Mouse (Mus musculus): ENCODE data around the gene Alox5. TPM values are rescaled to one million over a fixed set of nuclear protein-coding genes. Genes with fewer than 3 reads are reported as not detected.

The Alox5 gene
- polyA plus RNA-seq, 1 experiment from 2014 or later = 9.0 TPM

GRCm38 (mm10) chr6:116415126-116415676, 45.8 kb downstream of the Alox5 start:
- DNase-seq (ENCODE audit: low spot score) = no peak
- Histone ChIP-seq H3K4me2 (no peak overlapping the region), H3K27me3 (replicated peaks; ENCODE audit: control insufficient read depth, insufficient read depth, low read length) (no peaks in the 10 kb centered on the region), H3K27ac (ENCODE audit: low read depth, low read length) (no peak overlapping the region), H3K36me3 (ENCODE audit: control insufficient read depth, insufficient read depth, low read length) (no peaks in the 10 kb centered on the region), H3K4me3 (ENCODE audit: low read depth, low read length) (no peak overlapping the region), H3K9me3 (ENCODE audit: control insufficient read depth, low read length) (no peaks in the 10 kb centered on the region), H3K4me1 (replicated peaks; ENCODE audit: control insufficient read depth, insufficient read depth, low read length) (peaks cover 3% of the 10 kb centered on the region; the same call in 1 of the 2 replicates), H3K9ac (ENCODE audit: low read depth, low read length) (no peak overlapping the region)
- 88% methylated on average over 12 of the region's 12 CpGs for WGBS
- ATAC-seq (replicated peaks; ENCODE audit: low FRiP score) = no peak

GRCm38 (mm10) chr6:116412546-116413325, 48.2 kb downstream of the Alox5 start:
- no peak overlapping the region for H3K9ac ChIP-seq (ENCODE audit: low read depth, low read length)
- no peak overlapping the region for H3K4me2 ChIP-seq
- ATAC-seq (replicated peaks; ENCODE audit: low FRiP score) = 0 out of 2 replicates have a peak, but pooled peaks have one; percentile 9
- H3K27me3 ChIP-seq (replicated peaks; ENCODE audit: control insufficient read depth, insufficient read depth, low read length) = no peaks in the 10 kb centered on the region
- WGBS = 92% methylated on average over 14 of the region's 14 CpGs
- no peak for DNase-seq (ENCODE audit: low spot score)
- H3K9me3 ChIP-seq (ENCODE audit: control insufficient read depth, low read length) = no peaks in the 10 kb centered on the region
- H3K4me1 ChIP-seq (replicated peaks; ENCODE audit: control insufficient read depth, insufficient read depth, low read length) = peaks cover 3% of the 10 kb centered on the region; the same call in 1 of the 2 replicates
- H3K4me3 ChIP-seq (ENCODE audit: low read depth, low read length) = no peak overlapping the region
- H3K27ac ChIP-seq (ENCODE audit: low read depth, low read length) = no peak overlapping the region
- no peaks in the 10 kb centered on the region for H3K36me3 ChIP-seq (ENCODE audit: control insufficient read depth, insufficient read depth, low read length)

GRCm38 (mm10) chr6:116411716-116412115, 49.3 kb downstream of the Alox5 start:
- no peaks in the 10 kb centered on the region for H3K36me3 ChIP-seq (ENCODE audit: control insufficient read depth, insufficient read depth, low read length)
- ATAC-seq (replicated peaks; ENCODE audit: low FRiP score) (no peak), DNase-seq (ENCODE audit: low spot score) (no peak)
- WGBS = 86% methylated on average over 3 of the region's 3 CpGs
- H3K9me3 ChIP-seq (ENCODE audit: control insufficient read depth, low read length) = no peaks in the 10 kb centered on the region
- H3K4me3 ChIP-seq (ENCODE audit: low read depth, low read length) = no peak overlapping the region
- no peak overlapping the region for H3K4me2 ChIP-seq
- no peaks in the 10 kb centered on the region for H3K27me3 ChIP-seq (replicated peaks; ENCODE audit: control insufficient read depth, insufficient read depth, low read length)
- no peak overlapping the region for H3K27ac ChIP-seq (ENCODE audit: low read depth, low read length)
- H3K9ac ChIP-seq (ENCODE audit: low read depth, low read length) = no peak overlapping the region
- peaks cover 3% of the 10 kb centered on the region; the same call in 1 of the 2 replicates for H3K4me1 ChIP-seq (replicated peaks; ENCODE audit: control insufficient read depth, insufficient read depth, low read length)

GRCm38 (mm10) chr6:116410436-116410835, 50.5 kb downstream of the Alox5 start:
- Histone ChIP-seq H3K27ac (ENCODE audit: low read depth, low read length) (no peak overlapping the region), H3K36me3 (ENCODE audit: control insufficient read depth, insufficient read depth, low read length) (peaks cover 3% of the 10 kb centered on the region; the same call in 1 of the 2 replicates), H3K9me3 (ENCODE audit: control insufficient read depth, low read length) (no peaks in the 10 kb centered on the region), H3K4me1 (replicated peaks; ENCODE audit: control insufficient read depth, insufficient read depth, low read length) (peaks cover 3% of the 10 kb centered on the region; the same call in 1 of the 2 replicates), H3K9ac (ENCODE audit: low read depth, low read length) (no peak overlapping the region), H3K4me3 (ENCODE audit: low read depth, low read length) (no peak overlapping the region), H3K27me3 (replicated peaks; ENCODE audit: control insufficient read depth, insufficient read depth, low read length) (no peaks in the 10 kb centered on the region), H3K4me2 (no peak overlapping the region)
- DNase-seq (ENCODE audit: low spot score) = no peak
- ATAC-seq (replicated peaks; ENCODE audit: low FRiP score) = no peak
- WGBS = 94% methylated on average over 10 of the region's 10 CpGs

- H3K9ac ChIP-seq (ENCODE audit: low read depth, low read length) = no peak overlapping the region
- H3K4me2 ChIP-seq = no peak overlapping the region
- no peaks in the 10 kb centered on the region for H3K27me3 ChIP-seq (replicated peaks; ENCODE audit: control insufficient read depth, insufficient read depth, low read length)
- H3K4me1 ChIP-seq (replicated peaks; ENCODE audit: control insufficient read depth, insufficient read depth, low read length) = no peaks in the 10 kb centered on the region
- WGBS = 69% methylated on average over 6 of the region's 6 CpGs
- H3K9me3 ChIP-seq (ENCODE audit: control insufficient read depth, low read length) = no peaks in the 10 kb centered on the region
- peaks cover 3% of the 10 kb centered on the region; the same call in 1 of the 2 replicates for H3K36me3 ChIP-seq (ENCODE audit: control insufficient read depth, insufficient read depth, low read length)
- H3K4me3 ChIP-seq (ENCODE audit: low read depth, low read length) = no peak overlapping the region
- 0 out of 2 replicates have a peak, but pooled peaks have one; percentile 12 for ATAC-seq (replicated peaks; ENCODE audit: low FRiP score)
- DNase-seq (ENCODE audit: low spot score) = no peak
- H3K27ac ChIP-seq (ENCODE audit: low read depth, low read length) = no peak overlapping the region
Measured at GRCm38 (mm10) chr6:116407956-116408657, 52.9 kb downstream of the Alox5 start.

GRCm38 (mm10) chr6:116407216-116407615, 53.8 kb downstream of the Alox5 start:
- Histone ChIP-seq H3K4me3 (ENCODE audit: low read depth, low read length) (no peak overlapping the region), H3K9me3 (ENCODE audit: control insufficient read depth, low read length) (no peaks in the 10 kb centered on the region), H3K27me3 (replicated peaks; ENCODE audit: control insufficient read depth, insufficient read depth, low read length) (no peaks in the 10 kb centered on the region), H3K9ac (ENCODE audit: low read depth, low read length) (no peak overlapping the region), H3K36me3 (ENCODE audit: control insufficient read depth, insufficient read depth, low read length) (peaks cover 3% of the 10 kb centered on the region; the same call in 1 of the 2 replicates), H3K4me1 (replicated peaks; ENCODE audit: control insufficient read depth, insufficient read depth, low read length) (no peaks in the 10 kb centered on the region), H3K27ac (ENCODE audit: low read depth, low read length) (no peak overlapping the region), H3K4me2 (no peak overlapping the region)
- DNase-seq (ENCODE audit: low spot score) (no peak), ATAC-seq (replicated peaks; ENCODE audit: low FRiP score) (no peak)
- WGBS = 91% methylated on average over 4 of the region's 4 CpGs

GRCm38 (mm10) chr6:116406680-116407079, 54.3 kb downstream of the Alox5 start:
- no peak for DNase-seq (ENCODE audit: low spot score)
- WGBS = 77% methylated on average over 5 of the region's 5 CpGs
- Histone ChIP-seq H3K36me3 (ENCODE audit: control insufficient read depth, insufficient read depth, low read length) (peaks cover 6% of the 10 kb centered on the region; the same call in 1 of the 2 replicates), H3K4me1 (replicated peaks; ENCODE audit: control insufficient read depth, insufficient read depth, low read length) (no peaks in the 10 kb centered on the region), H3K9me3 (ENCODE audit: control insufficient read depth, low read length) (no peaks in the 10 kb centered on the region), H3K27ac (ENCODE audit: low read depth, low read length) (no peak overlapping the region), H3K9ac (ENCODE audit: low read depth, low read length) (no peak overlapping the region), H3K4me2 (no peak overlapping the region), H3K4me3 (ENCODE audit: low read depth, low read length) (no peak overlapping the region), H3K27me3 (replicated peaks; ENCODE audit: control insufficient read depth, insufficient read depth, low read length) (no peaks in the 10 kb centered on the region)
- no peak for ATAC-seq (replicated peaks; ENCODE audit: low FRiP score)

- DNase-seq (ENCODE audit: low spot score) (no peak), ATAC-seq (replicated peaks; ENCODE audit: low FRiP score) (no peak)
- H3K9ac ChIP-seq (ENCODE audit: low read depth, low read length) = no peak overlapping the region
- H3K27ac ChIP-seq (ENCODE audit: low read depth, low read length) = no peak overlapping the region
- H3K4me3 ChIP-seq (ENCODE audit: low read depth, low read length) = no peak overlapping the region
- H3K36me3 ChIP-seq (ENCODE audit: control insufficient read depth, insufficient read depth, low read length) = peaks cover 8% of the 10 kb centered on the region; the same call in 1 of the 2 replicates
- H3K4me1 ChIP-seq (replicated peaks; ENCODE audit: control insufficient read depth, insufficient read depth, low read length) = no peaks in the 10 kb centered on the region
- no peaks in the 10 kb centered on the region for H3K9me3 ChIP-seq (ENCODE audit: control insufficient read depth, low read length)
- no peaks in the 10 kb centered on the region for H3K27me3 ChIP-seq (replicated peaks; ENCODE audit: control insufficient read depth, insufficient read depth, low read length)
- H3K4me2 ChIP-seq = no peak overlapping the region
- WGBS = 64% methylated on average over 2 of the region's 2 CpGs
Measured at GRCm38 (mm10) chr6:116406152-116406551, 54.8 kb downstream of the Alox5 start.

Data from liver, embryonic 11.5 days (tissue).